Mouse (Mus musculus): ENCODE results near the gene Epb41. TPM values are rescaled to one million over a fixed set of nuclear protein-coding genes. Genes with fewer than 3 reads are reported as not detected.

The Epb41 gene
- polyA plus RNA-seq, 1 experiment: 34.0 TPM

- Histone ChIP-seq H3K27ac (ENCODE audit: insufficient read depth, low read length) (no peak overlapping the region), H3K4me3 (ENCODE audit: insufficient read depth, low read length) (no peak overlapping the region), H3K4me1 (ENCODE audit: control insufficient read depth, insufficient read depth, low read length) (no peaks in the 10 kb centered on the region)
- TF ChIP-seq POLR2A (IDR thresholded peaks at IDR 0.05; ENCODE audit: low read depth, low read length): no peak
- TF ChIP-seq CTCF (IDR thresholded peaks at IDR 0.05; ENCODE audit: borderline replicate concordance, insufficient read depth, low read length): no peak
Observed at GRCm38 (mm10) chr4:131997476-131997875, 77.6 kb downstream of the Epb41 start.

- no peak overlapping the region for H3K27ac ChIP-seq (ENCODE audit: insufficient read depth, low read length)
- H3K4me1 ChIP-seq (ENCODE audit: control insufficient read depth, insufficient read depth, low read length): no peaks in the 10 kb centered on the region
- no peak for TF ChIP-seq POLR2A (IDR thresholded peaks at IDR 0.05; ENCODE audit: low read depth, low read length)
- TF ChIP-seq CTCF (IDR thresholded peaks at IDR 0.05; ENCODE audit: borderline replicate concordance, insufficient read depth, low read length): no peak
Observed at GRCm38 (mm10) chr4:131996985-131997384, 78.1 kb downstream of the Epb41 start.

GRCm38 (mm10) chr4:131993792-131994191 lies 81.3 kb downstream of the Epb41 start:
- H3K4me1 ChIP-seq (ENCODE audit: control insufficient read depth, insufficient read depth, low read length): no peaks in the 10 kb centered on the region
- TF ChIP-seq CTCF (IDR thresholded peaks at IDR 0.05; ENCODE audit: borderline replicate concordance, insufficient read depth, low read length) (no peak), POLR2A (IDR thresholded peaks at IDR 0.05; ENCODE audit: low read depth, low read length) (no peak)
- H3K4me3 ChIP-seq (ENCODE audit: insufficient read depth, low read length): no peak overlapping the region
- H3K27ac ChIP-seq (ENCODE audit: insufficient read depth, low read length): no peak overlapping the region

More at GRCm38 (mm10) chr4:131996985-131997384, 78.1 kb downstream of the Epb41 start:
- no peak overlapping the region for H3K4me3 ChIP-seq (ENCODE audit: insufficient read depth, low read length)

GRCm38 (mm10) chr4:131982881-131983538 lies 92.1 kb downstream of the Epb41 start:
- no peaks in the 10 kb centered on the region for H3K4me1 ChIP-seq (ENCODE audit: control insufficient read depth, insufficient read depth, low read length)
- no peak overlapping the region for H3K27ac ChIP-seq (ENCODE audit: insufficient read depth, low read length)
- TF ChIP-seq CTCF (IDR thresholded peaks at IDR 0.05; ENCODE audit: borderline replicate concordance, insufficient read depth, low read length) (no peak), POLR2A (IDR thresholded peaks at IDR 0.05; ENCODE audit: low read depth, low read length) (no peak)
- H3K4me3 ChIP-seq (ENCODE audit: insufficient read depth, low read length): no peak overlapping the region

- Histone ChIP-seq H3K4me1 (ENCODE audit: control insufficient read depth, insufficient read depth, low read length) (no peaks in the 10 kb centered on the region), H3K27ac (ENCODE audit: insufficient read depth, low read length) (no peak overlapping the region), H3K4me3 (ENCODE audit: insufficient read depth, low read length) (no peak overlapping the region)
- TF ChIP-seq POLR2A (IDR thresholded peaks at IDR 0.05; ENCODE audit: low read depth, low read length): no peak
- TF ChIP-seq CTCF (IDR thresholded peaks at IDR 0.05; ENCODE audit: borderline replicate concordance, insufficient read depth, low read length): no peak
Observed at GRCm38 (mm10) chr4:131981755-131982154, 93.4 kb downstream of the Epb41 start.

- no peak overlapping the region for H3K4me3 ChIP-seq (ENCODE audit: insufficient read depth, low read length)
- no peak overlapping the region for H3K27ac ChIP-seq (ENCODE audit: insufficient read depth, low read length)
- no peaks in the 10 kb centered on the region for H3K4me1 ChIP-seq (ENCODE audit: control insufficient read depth, insufficient read depth, low read length)
- TF ChIP-seq POLR2A (IDR thresholded peaks at IDR 0.05; ENCODE audit: low read depth, low read length): no peak
- peak; percentile 99 for TF ChIP-seq CTCF (IDR thresholded peaks at IDR 0.05; ENCODE audit: borderline replicate concordance, insufficient read depth, low read length)
Observed at GRCm38 (mm10) chr4:131977201-131977600, 97.9 kb downstream of the Epb41 start.

GRCm38 (mm10) chr4:131970244-131970853 lies 104.8 kb downstream of the Epb41 start:
- TF ChIP-seq CTCF (IDR thresholded peaks at IDR 0.05; ENCODE audit: borderline replicate concordance, insufficient read depth, low read length) (no peak), POLR2A (IDR thresholded peaks at IDR 0.05; ENCODE audit: low read depth, low read length) (no peak)
- no peak overlapping the region for H3K4me3 ChIP-seq (ENCODE audit: insufficient read depth, low read length)

GRCm38 (mm10) chr4:131968873-131969272 lies 106.2 kb downstream of the Epb41 start:
- Histone ChIP-seq H3K4me1 (ENCODE audit: control insufficient read depth, insufficient read depth, low read length) (no peaks in the 10 kb centered on the region), H3K27ac (ENCODE audit: insufficient read depth, low read length) (no peak overlapping the region), H3K4me3 (ENCODE audit: insufficient read depth, low read length) (no peak overlapping the region)
- TF ChIP-seq POLR2A (IDR thresholded peaks at IDR 0.05; ENCODE audit: low read depth, low read length) (no peak), CTCF (IDR thresholded peaks at IDR 0.05; ENCODE audit: borderline replicate concordance, insufficient read depth, low read length) (peak; percentile 30; the same call in 1 of the 2 replicates)

More at GRCm38 (mm10) chr4:131970244-131970853, 104.8 kb downstream of the Epb41 start:
- no peaks in the 10 kb centered on the region for H3K4me1 ChIP-seq (ENCODE audit: control insufficient read depth, insufficient read depth, low read length)
- H3K27ac ChIP-seq (ENCODE audit: insufficient read depth, low read length): no peak overlapping the region

- no peak overlapping the region for H3K27ac ChIP-seq (ENCODE audit: insufficient read depth, low read length)
- no peak overlapping the region for H3K4me3 ChIP-seq (ENCODE audit: insufficient read depth, low read length)
- TF ChIP-seq CTCF (IDR thresholded peaks at IDR 0.05; ENCODE audit: borderline replicate concordance, insufficient read depth, low read length) (no peak), POLR2A (IDR thresholded peaks at IDR 0.05; ENCODE audit: low read depth, low read length) (no peak)
- no peaks in the 10 kb centered on the region for H3K4me1 ChIP-seq (ENCODE audit: control insufficient read depth, insufficient read depth, low read length)
Observed at GRCm38 (mm10) chr4:131957161-131957560, 118.0 kb downstream of the Epb41 start.

- no peaks in the 10 kb centered on the region for H3K4me1 ChIP-seq (ENCODE audit: control insufficient read depth, insufficient read depth, low read length)
- no peak overlapping the region for H3K4me3 ChIP-seq (ENCODE audit: insufficient read depth, low read length)
- TF ChIP-seq CTCF (IDR thresholded peaks at IDR 0.05; ENCODE audit: borderline replicate concordance, insufficient read depth, low read length) (no peak), POLR2A (IDR thresholded peaks at IDR 0.05; ENCODE audit: low read depth, low read length) (no peak)
- no peak overlapping the region for H3K27ac ChIP-seq (ENCODE audit: insufficient read depth, low read length)
Observed at GRCm38 (mm10) chr4:131950657-131951056, 124.5 kb downstream of the Epb41 start.

Data from embryonic fibroblast, embryonic 13.5 days (primary cell).